Mouse (Mus musculus) limb, embryonic 14.5 days (tissue): Measurements from ENCODE around the gene Ccdc171. TPM values are rescaled to one million over a fixed set of nuclear protein-coding genes. Genes with fewer than 3 reads are reported as not detected.

ENCODE experiments used
- ATAC-seq: fragments of 200-750 bp; cut with Nextera tagmentation; 2 replicates; pipeline ENCODE4 v1.8.0; 2017; ENCODE audit warnings: low read depth, moderate number of reproducible peaks, moderate TSS enrichment; ENCODE audit not compliant: low FRiP score
- DNase-seq: peaks from one replicate; pipeline ENCODE4 v3.0.0-alpha.2; 2015; ENCODE audit warnings: low spot score
- H3K27ac ChIP-seq: fragments of 300-500 bp; sonication (generic); replicated peaks from 2 replicates; pipeline ENCODE4 v1.5.1; 2014; ENCODE audit warnings: low read depth, mild to moderate bottlenecking, low read length, moderate library complexity, mixed read lengths
- H3K27me3 ChIP-seq: fragments of 300-500 bp; sonication (generic); 2 replicates; pipeline ENCODE4 v1.6.1; 2014; ENCODE audit warnings: low read length, mixed read lengths; ENCODE audit not compliant: control insufficient read depth, insufficient read depth
- H3K36me3 ChIP-seq: fragments of 300-500 bp; sonication (generic); 2 replicates; pipeline ENCODE4 v1.6.1; 2014; ENCODE audit warnings: mild to moderate bottlenecking, low read length, moderate library complexity, mixed read lengths; ENCODE audit not compliant: control insufficient read depth, insufficient read depth
- H3K4me1 ChIP-seq: fragments of 300-500 bp; sonication (generic); 2 replicates; pipeline ENCODE4 v1.6.1; 2014; ENCODE audit warnings: antibody characterized with exemption, low read length, mixed read lengths; ENCODE audit not compliant: control insufficient read depth, insufficient read depth
- H3K4me2 ChIP-seq: fragments of 300-500 bp; sonication (generic); replicated peaks from 2 replicates; pipeline ENCODE4 v1.6.1; 2014; ENCODE audit warnings: low read depth, mild to moderate bottlenecking, low read length, moderate library complexity; ENCODE audit not compliant: severe bottlenecking
- H3K4me3 ChIP-seq: fragments of 300-500 bp; sonication (generic); replicated peaks from 2 replicates; pipeline ENCODE4 v1.5.1; 2014; ENCODE audit warnings: low read length
- H3K9ac ChIP-seq: fragments of 300-500 bp; sonication (generic); 2 replicates; pipeline ENCODE4 v1.6.1; 2014; ENCODE audit warnings: mild to moderate bottlenecking, low read depth, low read length, moderate library complexity; ENCODE audit not compliant: severe bottlenecking
- H3K9me3 ChIP-seq: fragments of 300-500 bp; sonication (generic); 2 replicates; pipeline ENCODE4 v1.6.1; 2016; ENCODE audit warnings: low read length; ENCODE audit not compliant: control insufficient read depth
- POLR2A ChIP-seq: fragments of 200-500 bp; IDR thresholded peaks from 2 replicates; pipeline ENCODE4 v1.8.0; 2012; ENCODE audit warnings: inconsistent platforms, mild to moderate bottlenecking, moderate library complexity, borderline replicate concordance; ENCODE audit not compliant: insufficient read depth, insufficient read length; ENCODE audit errors: extremely low read depth
- WGBS: fragments of 180-500 bp; shearing (Covaris S2); extraction: QIAGEN DNeasy Blood & Tissue Kit; methylation state at CpG from one replicate; pipeline ENCODE4 v1.1.7; 2014; 5-methylcytosine and 5-hydroxymethylcytosine counted together
- polyA plus RNA-seq, 2 experiments: library from polyadenylated mRNA; depleted of rRNA in 1 of 2; stranded (reverse) in 1 of 2; unstranded in 1 of 2; fragments of >200 nt; fragmentation: Nextera tagmentation in 1 of 2; extraction: Ambion mirVana in 1 of 2; gene quantifications; 2 replicates each; pipeline versions ENCODE4 v1.2.1 to v1.2.3; 2012 to 2014

The Ccdc171 gene
- polyA plus RNA-seq (2012; rRNA removed) = 3.6 and 5.0 TPM in 2 replicates
- 4.1 and 5.0 TPM in 2 replicates for polyA plus RNA-seq (2014; fragmentation: Nextera tagmentation; extraction: Ambion mirVana)

DNA sequence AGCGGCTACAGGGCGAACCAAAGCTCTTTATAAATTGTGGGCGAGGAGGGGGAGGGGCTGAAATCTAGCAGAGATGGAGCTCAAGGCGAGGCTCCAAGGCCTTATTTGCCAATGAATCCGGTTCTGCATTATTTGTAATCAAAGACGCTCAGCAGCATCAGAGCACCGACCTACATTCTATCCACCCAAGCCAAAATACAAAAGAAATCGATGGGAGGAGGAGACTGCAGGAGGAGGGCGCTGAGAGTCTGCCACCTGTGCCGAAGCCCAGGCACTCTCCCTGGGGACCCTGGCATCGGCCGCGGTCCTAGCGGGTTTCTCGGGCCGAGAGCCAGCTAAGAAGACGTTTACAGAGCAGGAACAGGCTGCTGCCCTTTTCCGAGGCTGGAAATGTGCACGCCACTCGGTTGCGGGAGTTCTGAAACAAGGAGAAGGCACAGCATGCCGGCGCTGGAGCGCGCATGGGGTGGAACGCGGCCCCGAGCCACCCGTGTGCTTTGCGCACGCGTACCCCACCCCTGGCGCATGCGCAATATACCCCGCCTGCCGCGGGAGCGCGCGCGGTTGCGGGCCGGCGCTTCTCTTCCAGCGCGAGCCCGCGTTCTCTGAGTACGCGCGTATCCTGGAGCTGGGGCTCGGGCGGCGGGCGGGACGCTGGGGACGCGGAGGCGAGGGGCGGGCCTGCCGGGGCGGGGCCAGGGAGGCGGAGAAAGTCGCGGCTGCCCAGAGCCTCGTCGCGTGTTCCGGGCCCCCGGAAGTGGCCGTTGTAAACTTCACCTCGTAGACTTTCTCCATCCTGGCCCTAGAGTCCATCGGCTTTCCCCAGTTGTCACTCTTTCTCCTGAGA, at the start of gene Ccdc171:
Ccdc171 (plus strand) TSS at position 703 of the 847 bp plus-strand sequence.
- DNase-seq (peak; percentile 90), ATAC-seq (peak; percentile 95)
- H3K9me3 ChIP-seq = no peaks in the 10 kb centered on the region
- under 1% methylated on average over 66 of the region's 73 CpGs for WGBS
- no peaks in the 10 kb centered on the region for H3K27me3 ChIP-seq
- peak within 1 kb of the TSS; percentile 94 for H3K27ac ChIP-seq
- peaks cover 13% of the 10 kb centered on the region; the same call in 1 of the 2 replicates for H3K4me1 ChIP-seq
- TF ChIP-seq POLR2A = peak; percentile 94; the same call in 1 of the 2 replicates
- peak within 1 kb of the TSS; percentile 74 for H3K4me3 ChIP-seq
- no peaks in the 10 kb centered on the region for H3K36me3 ChIP-seq
- H3K9ac ChIP-seq = peak within 1 kb of the TSS; percentile 74
- H3K4me2 ChIP-seq = peak within 1 kb of the TSS; percentile 85

GRCm38 (mm10) chr4:83485250-83485649, 40.1 kb upstream of the Ccdc171 start:
- no peaks in the 10 kb centered on the region for H3K9me3 ChIP-seq
- no peak overlapping the region for H3K27ac ChIP-seq
- H3K4me2 ChIP-seq = peak overlapping the region; percentile 69
- DNase-seq (no peak), ATAC-seq (no peak)
- no peak for TF ChIP-seq POLR2A
- H3K4me1 ChIP-seq = peaks cover 15% of the 10 kb centered on the region
- H3K9ac ChIP-seq = peak overlapping the region; percentile 92
- no peaks in the 10 kb centered on the region for H3K27me3 ChIP-seq
- H3K4me3 ChIP-seq = peak overlapping the region; percentile 88
- H3K36me3 ChIP-seq = peaks cover 31% of the 10 kb centered on the region
- WGBS = 24% methylated on average over 12 of the region's 12 CpGs

- ATAC-seq = peak; percentile 74
- peaks cover 29% of the 10 kb centered on the region for H3K36me3 ChIP-seq
- peak overlapping the region; percentile 88 for H3K4me3 ChIP-seq
- no peaks in the 10 kb centered on the region for H3K9me3 ChIP-seq
- no peaks in the 10 kb centered on the region for H3K27me3 ChIP-seq
- no peak for TF ChIP-seq POLR2A
- DNase-seq = peak; percentile 84
- peak overlapping the region; percentile 99 for H3K27ac ChIP-seq
- peak overlapping the region; percentile 92 for H3K9ac ChIP-seq
- H3K4me1 ChIP-seq = peaks cover 15% of the 10 kb centered on the region
- peak overlapping the region; percentile 69 for H3K4me2 ChIP-seq
- WGBS = under 1% methylated on average over 22 of the region's 40 CpGs
Measured at GRCm38 (mm10) chr4:83485735-83486116, 39.6 kb upstream of the Ccdc171 start.

- H3K4me2 ChIP-seq = peak within 1 kb of the TSS; percentile 69
- peak within 1 kb of the TSS; percentile 99 for H3K27ac ChIP-seq
- peak within 1 kb of the TSS; percentile 92 for H3K9ac ChIP-seq
- WGBS = under 1% methylated on average over 38 of the region's 86 CpGs
- H3K9me3 ChIP-seq = no peaks in the 10 kb centered on the region
- H3K27me3 ChIP-seq = no peaks in the 10 kb centered on the region
- 0 out of 2 replicates have a peak, but pooled peaks have one; percentile 49 for TF ChIP-seq POLR2A
- peaks cover 15% of the 10 kb centered on the region for H3K4me1 ChIP-seq
- ATAC-seq = peak; percentile 90
- DNase-seq = peak; percentile 75
- H3K36me3 ChIP-seq = peaks cover 26% of the 10 kb centered on the region
- peak within 1 kb of the TSS; percentile 88 for H3K4me3 ChIP-seq
Measured at GRCm38 (mm10) chr4:83486117-83486901, 39.0 kb upstream of the Ccdc171 start, which contains the start of gene Psip1. Psip1 (minus strand) TSS chr4:83486459.

- peaks cover 6% of the 10 kb centered on the region; the same call in 1 of the 2 replicates for H3K36me3 ChIP-seq
- H3K4me1 ChIP-seq = peaks cover 15% of the 10 kb centered on the region
- no peaks in the 10 kb centered on the region for H3K9me3 ChIP-seq
- H3K27ac ChIP-seq = no peak overlapping the region
- 7% methylated on average over 5 of the region's 5 CpGs for WGBS
- ATAC-seq = no peak
- H3K4me3 ChIP-seq = no peak overlapping the region
- DNase-seq = peak; percentile 15
- no peak overlapping the region for H3K4me2 ChIP-seq
- H3K27me3 ChIP-seq = no peaks in the 10 kb centered on the region
- H3K9ac ChIP-seq = no peak overlapping the region
- no peak for TF ChIP-seq POLR2A
Measured at GRCm38 (mm10) chr4:83489121-83489520, 36.2 kb upstream of the Ccdc171 start.
